Mouse (Mus musculus): ENCODE results near the gene 4930404H24Rik.
"Not testable (repeated sequence)": the region's sequence is repeated elsewhere in the genome, so short reads cannot be mapped to it uniquely, and the experiment has no call there.

The 4930404H24Rik gene

GRCm38 (mm10) chr2:153479486-153479885, 13.1 kb upstream of the 4930404H24Rik start:
- no peak for DNase-seq

- DNase-seq: no peak
Observed at GRCm38 (mm10) chr2:153481108-153481860, 11.3 kb upstream of the 4930404H24Rik start.

- DNase-seq: no peak
Observed at GRCm38 (mm10) chr2:153481861-153482120, 10.8 kb upstream of the 4930404H24Rik start.

- peak; percentile 54 to 55 for DNase-seq
Observed at GRCm38 (mm10) chr2:153483118-153483983, 9.2 kb upstream of the 4930404H24Rik start.

DNA sequence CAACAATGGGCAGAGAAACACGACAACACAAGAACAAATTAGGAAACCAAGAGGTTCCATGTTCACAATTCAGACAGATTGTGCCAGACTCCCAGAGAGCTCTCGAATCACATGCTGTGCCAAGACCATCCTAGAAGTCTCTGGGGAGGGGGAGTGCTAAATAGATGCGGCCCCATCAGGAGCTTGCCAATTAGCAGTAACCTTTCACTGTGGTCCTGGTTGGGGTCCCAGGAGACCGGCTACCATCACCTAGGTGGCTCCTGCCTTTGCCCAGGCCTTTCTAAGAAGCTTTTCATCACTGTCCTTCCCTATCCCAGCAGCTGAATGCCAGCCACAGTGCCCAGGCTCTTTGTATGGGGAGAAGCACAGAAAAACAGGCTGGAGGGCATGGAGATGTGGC, 8.5 kb upstream of the 4930404H24Rik start:
- no peak for DNase-seq

- no peak for DNase-seq
Observed at GRCm38 (mm10) chr2:153490116-153490515, 2.5 kb upstream of the 4930404H24Rik start.

DNA sequence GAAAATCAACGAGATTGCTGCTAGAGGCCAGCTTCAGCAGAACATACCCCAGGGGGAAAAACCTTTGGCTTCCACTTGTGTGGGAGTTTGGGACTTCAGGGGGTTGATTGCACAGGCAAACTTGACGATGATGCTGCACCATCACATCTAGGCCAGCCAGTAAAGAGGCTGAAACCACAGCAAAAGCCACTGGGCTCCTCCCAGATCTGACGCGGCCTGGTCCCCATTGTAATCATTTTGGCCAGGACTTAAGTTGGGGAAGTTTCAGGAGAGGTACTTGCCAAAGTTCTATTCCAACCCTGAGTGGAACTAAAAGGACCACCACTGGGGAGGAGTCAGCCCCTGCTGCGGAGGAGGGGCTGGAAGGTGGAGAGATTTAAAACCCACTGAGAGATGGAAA, 1.6 kb upstream of the 4930404H24Rik start:
- DNase-seq: no peak

- no peak for DNase-seq
Observed at GRCm38 (mm10) chr2:153491512-153492178, 945 bp upstream of the 4930404H24Rik start.

DNA sequence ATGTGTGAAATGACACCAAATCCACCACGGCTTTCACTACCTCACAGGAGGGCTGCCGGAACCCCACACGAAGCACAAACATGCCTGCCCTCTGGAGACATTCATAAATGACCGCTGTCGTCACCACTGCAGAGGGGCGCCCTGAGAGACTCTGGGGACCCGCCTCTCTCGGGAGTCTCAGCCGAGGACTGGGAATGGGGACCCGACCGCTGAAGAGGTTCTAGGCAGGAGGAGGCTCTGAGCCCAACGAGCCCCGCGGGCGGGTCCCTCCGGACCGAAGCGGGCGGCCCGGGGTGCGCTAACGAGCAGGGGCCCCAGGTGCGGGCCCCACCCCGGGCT, 442 bp upstream of the 4930404H24Rik start:
- peak; percentile 31 to 34 for DNase-seq

DNA sequence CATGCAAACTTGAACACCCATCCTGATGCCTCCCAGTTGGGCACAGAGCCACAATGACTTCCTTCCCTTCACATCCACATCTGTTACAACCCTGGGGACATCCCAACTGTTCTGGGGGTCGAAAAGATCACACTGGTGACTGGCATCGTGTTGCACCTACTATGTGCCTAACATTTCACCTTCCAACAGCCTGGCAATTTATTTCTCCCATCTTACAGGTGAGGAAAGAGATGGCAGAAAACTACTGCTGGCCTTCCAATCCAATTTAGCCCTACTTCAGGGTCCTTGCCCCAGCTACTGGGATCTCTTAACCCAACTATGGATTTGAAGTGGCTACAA, 772 bp downstream of the 4930404H24Rik start:
- DNase-seq: no peak

DNA sequence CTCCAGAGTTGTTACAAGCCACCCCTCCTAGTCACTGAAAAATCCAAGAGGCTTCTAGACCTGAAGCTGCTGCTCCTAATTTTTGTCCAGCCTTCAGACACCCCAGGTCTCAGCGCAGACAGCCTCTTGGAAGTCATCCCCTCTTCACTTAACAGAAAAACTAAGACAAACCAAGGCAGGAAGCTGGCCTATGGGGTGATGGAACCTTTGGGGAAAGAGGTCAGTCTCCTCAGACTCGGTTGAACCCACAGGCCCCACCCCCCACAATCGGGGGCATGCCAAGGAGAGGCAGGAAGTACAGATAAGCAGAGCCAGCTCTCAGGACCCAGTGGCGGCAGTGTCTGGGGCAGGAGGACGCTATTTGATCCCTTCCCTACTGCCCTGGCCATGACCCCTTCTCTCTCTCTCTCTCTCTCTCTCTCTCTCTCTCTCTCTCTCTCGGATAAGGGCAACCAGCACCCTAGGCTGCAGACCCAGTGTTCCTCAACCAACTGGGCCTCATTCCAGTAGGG, 1.2 kb downstream of the 4930404H24Rik start:
- no peak for DNase-seq

- DNase-seq: no peak
Observed at GRCm38 (mm10) chr2:153494293-153494811, 1.8 kb downstream of the 4930404H24Rik start.

DNA sequence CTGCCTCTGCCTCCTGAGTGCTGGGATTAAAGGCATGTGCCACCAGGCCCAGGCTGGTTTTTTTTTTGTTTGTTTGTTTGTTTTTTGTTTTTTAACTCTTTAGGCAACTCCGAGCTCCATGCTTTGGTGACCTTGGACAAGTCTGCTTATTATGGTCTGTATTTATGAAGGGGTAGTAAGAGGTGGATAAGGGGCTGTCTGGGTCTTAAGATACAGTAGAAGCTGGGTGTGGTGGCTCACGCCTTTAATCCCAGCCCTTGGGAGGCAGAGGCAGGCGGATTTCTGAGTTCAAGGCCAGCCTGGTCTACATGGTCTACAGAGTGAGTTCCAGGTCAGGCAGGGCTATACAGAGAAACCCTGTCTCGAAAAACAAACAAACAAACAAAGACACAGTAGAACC, 2.8 kb downstream of the 4930404H24Rik start:
- DNase-seq: not testable (repeated sequence)

GRCm38 (mm10) chr2:153495818-153496217, 3.2 kb downstream of the 4930404H24Rik start:
- DNase-seq: no peak

GRCm38 (mm10) chr2:153496301-153496700, 3.7 kb downstream of the 4930404H24Rik start:
- DNase-seq: no peak

DNA sequence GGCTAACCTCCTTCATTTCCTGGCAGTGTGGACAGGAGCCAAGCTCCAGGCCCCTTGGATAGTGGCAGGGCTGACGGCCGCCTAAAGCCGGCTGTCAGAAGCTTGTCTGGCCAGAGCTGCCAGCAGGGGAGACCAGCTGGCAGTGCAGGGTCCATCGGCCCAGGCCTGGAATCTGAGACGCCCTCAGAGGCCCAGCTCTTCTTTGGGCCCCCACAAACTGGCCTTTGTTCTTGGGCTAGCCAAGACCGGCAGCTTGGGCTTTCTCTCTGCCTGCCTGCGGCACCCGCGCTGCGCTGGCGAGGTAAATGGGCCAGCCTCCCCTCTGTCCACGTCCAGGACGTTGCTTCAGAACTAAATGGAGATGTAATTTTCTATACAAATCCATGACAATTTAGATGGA, 4.3 kb downstream of the 4930404H24Rik start:
- no peak for DNase-seq

- no peak for DNase-seq
Observed at GRCm38 (mm10) chr2:153499154-153499553, 6.6 kb downstream of the 4930404H24Rik start.

DNA sequence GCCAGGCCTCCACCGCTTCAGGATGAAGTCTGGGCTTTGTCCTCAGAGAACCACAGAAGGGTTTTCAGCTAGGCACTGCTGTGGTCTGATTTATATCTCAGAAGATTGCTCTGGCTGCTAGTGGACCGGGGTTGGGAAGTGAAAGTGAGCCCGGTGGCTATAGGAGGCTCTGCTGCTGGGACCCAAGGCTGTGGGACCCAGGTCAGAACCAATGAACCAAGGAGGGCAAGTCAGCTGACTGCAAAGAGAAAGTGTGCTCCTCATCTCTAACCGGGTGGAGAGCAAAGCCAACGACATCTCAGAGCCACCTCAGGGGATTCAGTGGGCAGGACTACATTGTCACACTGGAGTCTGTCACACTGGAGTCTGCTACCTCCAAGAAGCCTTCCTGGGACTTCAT, 13.8 kb downstream of the 4930404H24Rik start:
- DNase-seq: peak in 1 of 2 experiments; percentile 30

DNA sequence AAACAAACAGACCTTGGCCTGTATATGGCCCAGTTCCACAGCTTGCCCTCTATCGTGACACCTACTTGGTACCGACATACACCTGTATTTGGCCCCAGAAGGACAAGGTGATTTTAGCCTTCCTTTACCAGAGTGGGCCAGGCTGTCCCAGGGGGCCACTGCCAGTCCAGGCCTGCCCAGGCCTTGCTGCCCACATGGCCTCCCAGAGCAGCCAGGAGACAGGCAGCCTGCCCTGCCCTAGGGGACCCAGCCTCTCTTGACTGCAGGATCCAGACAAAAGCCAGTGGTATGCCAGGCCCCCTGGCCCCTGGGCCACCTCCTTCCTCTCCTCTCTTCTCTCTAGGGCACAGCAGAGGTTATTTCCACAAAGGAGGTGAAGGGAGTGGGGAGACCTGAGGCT, 15.4 kb downstream of the 4930404H24Rik start:
- DNase-seq: no peak

GRCm38 (mm10) chr2:153508405-153508804, 15.8 kb downstream of the 4930404H24Rik start:
- DNase-seq: no peak

DNA sequence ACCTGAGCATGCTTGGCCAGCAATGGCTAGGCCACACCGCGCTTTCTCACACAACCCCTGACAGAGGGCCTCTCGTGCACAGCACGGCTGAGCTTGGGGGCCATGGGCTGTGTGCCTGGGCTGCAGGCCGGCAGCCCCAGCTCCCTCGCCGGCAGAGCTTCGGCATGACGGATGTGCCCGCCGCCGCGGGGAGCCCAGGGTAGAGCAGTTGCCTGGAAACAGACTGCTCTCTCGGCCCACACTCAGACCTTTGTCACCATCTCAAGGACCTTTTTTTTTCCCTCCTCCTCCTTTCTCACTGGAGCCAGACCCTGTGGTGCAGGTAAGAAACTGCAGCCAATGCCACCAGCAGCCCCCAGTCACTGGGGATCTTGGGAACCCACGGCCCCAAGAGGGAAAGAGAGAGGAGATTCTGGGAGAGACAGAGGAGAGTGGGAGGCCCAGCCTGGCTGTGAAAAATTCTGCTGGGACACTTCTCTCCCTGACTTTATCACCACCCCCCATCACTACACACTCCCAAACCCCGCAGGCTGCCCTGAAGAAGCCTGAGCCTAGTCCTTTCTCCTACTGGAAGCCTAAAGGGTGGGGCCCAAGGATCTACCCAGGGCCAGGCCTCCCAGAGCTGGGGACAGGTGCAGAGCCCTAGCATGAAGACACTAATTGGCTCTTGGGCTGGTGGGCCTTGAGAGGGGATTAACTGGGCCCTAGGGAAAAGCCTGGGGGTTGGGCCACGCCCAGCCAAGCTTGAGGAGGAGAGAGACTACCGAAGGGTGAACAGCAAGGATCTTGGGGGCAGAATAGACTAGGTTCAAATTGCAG, 16.8 kb downstream of the 4930404H24Rik start:
- DNase-seq: no peak

DNA sequence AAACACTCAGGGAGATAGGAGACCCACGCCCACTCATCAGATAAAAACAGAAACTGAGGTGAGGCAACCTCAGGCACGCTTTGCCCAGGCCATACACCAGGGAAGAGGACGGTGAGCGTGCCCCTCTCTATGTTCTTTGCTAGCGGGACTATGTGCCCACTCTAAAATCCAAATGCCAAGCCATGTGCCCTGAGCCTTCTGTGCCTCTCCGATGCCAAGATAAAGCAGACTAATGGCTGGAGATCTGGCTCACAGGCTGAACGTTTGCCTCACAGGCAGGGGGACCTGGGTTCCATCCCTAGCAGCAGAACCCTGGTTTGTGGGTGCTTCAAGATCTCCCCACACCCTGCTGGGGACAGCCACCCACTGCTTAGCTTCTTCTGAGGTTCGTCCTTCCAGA, 17.5 kb downstream of the 4930404H24Rik start:
- DNase-seq: no peak

- DNase-seq: no peak
Observed at GRCm38 (mm10) chr2:153511562-153511961, 19.0 kb downstream of the 4930404H24Rik start.

Data from B cell, adult 2 months (primary cell).